Mouse (Mus musculus) gastrocnemius, adult 8-10 months (tissue): Measurements from ENCODE around the gene Plppr3. TPM values are rescaled to one million over a fixed set of nuclear protein-coding genes. Genes with fewer than 3 reads are reported as not detected.

ENCODE experiments used
- DNase-seq, 2 experiments: peaks; one replicate each; pipeline ENCODE4 v3.0.0; 2022; ENCODE audit warnings: low spot score in 2 of 2
- total RNA-seq, 4 experiments: library from RNA; stranded (reverse); gene quantifications; 2 replicates each; pipeline ENCODE4 v1.2.4; 2022

The Plppr3 gene
- total RNA-seq, 4 experiments from 2014 or later = 0.40 TPM; not detected in 3

GRCm38 (mm10) chr10:79853860-79854795 lies 20.3 kb downstream of the Plppr3 start, which contains the start of gene Ptbp1:
Gene Ptbp1, plus strand, starts transcription at chr10:79854427.
- DNase-seq = peak; percentile 98 to 99

- DNase-seq = peak; percentile 90 to 94
These were observed 21.0 kb downstream of the Plppr3 start for GRCm38 (mm10) chr10:79853392-79853791.

GRCm38 (mm10) chr10:79852827-79853226 lies 21.6 kb downstream of the Plppr3 start:
- no peak for DNase-seq

GRCm38 (mm10) chr10:79852107-79852789 lies 22.2 kb downstream of the Plppr3 start:
- no peak for DNase-seq

GRCm38 (mm10) chr10:79851653-79852052 lies 22.8 kb downstream of the Plppr3 start:
- no peak for DNase-seq

GRCm38 (mm10) chr10:79849941-79850628 lies 24.3 kb downstream of the Plppr3 start:
- no peak for DNase-seq

GRCm38 (mm10) chr10:79846553-79846952 lies 27.9 kb downstream of the Plppr3 start:
- DNase-seq = no peak

- DNase-seq = no peak
These were observed 31.0 kb downstream of the Plppr3 start for GRCm38 (mm10) chr10:79843476-79843875.

GRCm38 (mm10) chr10:79842322-79842721 lies 32.1 kb downstream of the Plppr3 start:
- no peak for DNase-seq

GRCm38 (mm10) chr10:79840644-79841551 lies 33.5 kb downstream of the Plppr3 start:
- no peak for DNase-seq

GRCm38 (mm10) chr10:79840091-79840490 lies 34.3 kb downstream of the Plppr3 start:
- no peak for DNase-seq

GRCm38 (mm10) chr10:79838151-79838550 lies 36.3 kb downstream of the Plppr3 start:
- DNase-seq = no peak

- no peak for DNase-seq
These were observed 37.5 kb downstream of the Plppr3 start for GRCm38 (mm10) chr10:79836918-79837317.

GRCm38 (mm10) chr10:79834769-79835398 lies 39.5 kb downstream of the Plppr3 start:
- DNase-seq = no peak

- no peak for DNase-seq
These were observed 41.6 kb downstream of the Plppr3 start for GRCm38 (mm10) chr10:79832786-79833181.

- no peak for DNase-seq
These were observed 42.2 kb downstream of the Plppr3 start for GRCm38 (mm10) chr10:79832026-79832785.

- DNase-seq = no peak
These were observed 42.9 kb downstream of the Plppr3 start for GRCm38 (mm10) chr10:79831583-79831982.

GRCm38 (mm10) chr10:79824413-79824812 lies 50.0 kb downstream of the Plppr3 start:
- DNase-seq = no peak

- no peak for DNase-seq
These were observed 51.4 kb downstream of the Plppr3 start for GRCm38 (mm10) chr10:79823011-79823410.
